Mouse (Mus musculus) right cerebral cortex, adult 2 months (tissue): ENCODE measurements around the gene Ptgis.

Experiments
- DNase-seq, 2 experiments: peaks; one replicate each; pipeline ENCODE4 v3.0.0; 2021 to 2022; ENCODE audit warnings: low spot score in 2 of 2

Ptgis gene

GRCm38 (mm10) chr2:167263040-167263810 is 22.8 kb upstream of the Ptgis start:
- DNase-seq: no peak

DNA sequence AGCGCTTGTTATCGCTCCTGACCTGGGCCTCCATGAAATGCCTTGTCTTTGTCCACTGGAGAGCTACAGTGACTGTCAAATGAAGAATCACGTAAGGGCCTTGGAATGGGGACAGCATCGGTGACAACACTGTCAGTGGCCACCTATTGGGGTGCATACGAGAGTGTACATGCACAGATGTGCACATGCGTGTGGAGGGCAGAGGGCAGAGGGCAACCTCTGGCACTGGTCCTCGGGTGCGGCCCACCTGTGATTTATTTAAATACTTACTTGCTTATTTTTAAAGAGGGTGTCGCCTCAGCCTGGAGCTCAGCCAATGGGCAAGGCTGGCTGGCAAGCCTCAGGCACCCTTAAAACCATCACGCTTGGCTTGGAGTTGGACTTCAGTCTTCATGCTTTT is 22.0 kb upstream of the Ptgis start:
- DNase-seq: no peak

GRCm38 (mm10) chr2:167261106-167261505 is 20.7 kb upstream of the Ptgis start:
- no peak for DNase-seq

GRCm38 (mm10) chr2:167257790-167258189 is 17.4 kb upstream of the Ptgis start:
- no peak for DNase-seq

GRCm38 (mm10) chr2:167254808-167255207 is 14.4 kb upstream of the Ptgis start:
- no peak for DNase-seq

GRCm38 (mm10) chr2:167254185-167254584 is 13.8 kb upstream of the Ptgis start:
- no peak for DNase-seq

GRCm38 (mm10) chr2:167253476-167253875 is 13.1 kb upstream of the Ptgis start:
- DNase-seq: no peak

DNA sequence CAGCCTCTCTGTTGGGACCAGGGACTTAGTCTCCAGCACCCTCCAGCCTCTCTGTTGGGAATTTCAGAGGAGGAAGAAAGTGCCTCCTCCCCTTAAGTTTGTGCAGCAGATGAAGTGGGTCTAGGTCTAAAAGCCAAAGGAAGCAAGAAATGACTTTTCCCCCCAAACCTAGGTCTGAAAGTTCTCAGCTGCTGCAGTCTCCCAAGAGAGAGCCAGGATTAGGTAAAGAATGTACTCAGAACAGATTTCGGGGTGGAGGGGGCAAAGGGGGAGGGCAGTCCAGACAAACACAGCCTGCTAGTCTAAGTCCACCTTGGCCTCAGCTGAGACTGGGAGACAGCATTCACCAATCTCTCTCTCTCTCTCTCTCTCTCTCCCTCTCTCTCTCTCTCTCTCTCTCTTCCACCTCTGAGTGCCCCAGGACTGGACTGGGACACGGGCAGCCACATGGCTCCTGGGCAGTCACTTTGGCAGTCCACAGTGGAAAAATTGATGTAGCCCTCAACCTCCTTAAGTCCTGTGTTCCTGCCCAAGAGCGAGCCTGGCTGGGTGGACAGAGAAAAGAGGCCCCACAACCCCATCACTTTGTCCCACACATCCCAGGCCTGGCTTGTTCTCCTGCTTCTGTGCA is 11.8 kb upstream of the Ptgis start:
- no peak for DNase-seq

GRCm38 (mm10) chr2:167250736-167251337 is 10.4 kb upstream of the Ptgis start:
- DNase-seq: no peak

- no peak for DNase-seq
Observed at GRCm38 (mm10) chr2:167250003-167250735, 9.8 kb upstream of the Ptgis start.

DNA sequence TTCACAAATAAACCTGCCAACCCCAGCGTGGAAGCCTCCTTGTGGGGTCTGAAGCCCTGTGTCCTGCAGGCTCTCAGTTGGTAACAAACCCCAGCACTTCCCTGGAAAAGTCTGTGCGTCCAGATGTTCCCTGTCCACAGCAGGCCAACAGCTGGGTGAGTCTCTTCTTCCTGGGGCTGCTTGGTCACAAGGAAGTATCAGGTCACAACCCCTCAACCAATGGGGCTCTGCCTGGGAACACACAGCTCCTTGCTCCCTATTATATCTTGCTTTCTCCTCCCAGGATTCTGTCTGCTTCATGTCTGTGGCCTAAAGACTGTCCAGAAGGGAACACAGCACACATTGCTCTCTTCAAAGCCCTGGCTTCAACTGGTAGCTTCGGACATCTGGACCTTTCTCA is 9.2 kb upstream of the Ptgis start:
- no peak for DNase-seq

DNA sequence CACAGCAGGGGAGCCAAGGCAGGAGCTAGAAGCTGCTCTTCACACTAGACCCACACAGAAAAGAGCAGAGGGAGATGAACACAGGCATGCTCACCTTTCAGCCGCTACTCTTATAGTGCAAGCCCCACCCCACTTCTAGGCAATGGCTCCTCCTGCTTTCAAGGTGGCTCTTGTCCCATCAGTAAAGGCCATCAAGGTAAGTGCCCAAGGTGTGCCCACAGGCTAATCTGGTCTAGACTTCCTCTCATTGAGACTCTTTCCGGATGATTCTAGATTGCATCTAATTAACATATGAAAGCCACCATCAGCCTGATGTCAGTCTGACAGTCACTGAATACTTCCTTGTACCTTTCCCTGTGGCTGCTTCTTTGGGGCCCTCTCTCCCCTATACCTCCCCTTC is 7.4 kb upstream of the Ptgis start:
- no peak for DNase-seq

DNA sequence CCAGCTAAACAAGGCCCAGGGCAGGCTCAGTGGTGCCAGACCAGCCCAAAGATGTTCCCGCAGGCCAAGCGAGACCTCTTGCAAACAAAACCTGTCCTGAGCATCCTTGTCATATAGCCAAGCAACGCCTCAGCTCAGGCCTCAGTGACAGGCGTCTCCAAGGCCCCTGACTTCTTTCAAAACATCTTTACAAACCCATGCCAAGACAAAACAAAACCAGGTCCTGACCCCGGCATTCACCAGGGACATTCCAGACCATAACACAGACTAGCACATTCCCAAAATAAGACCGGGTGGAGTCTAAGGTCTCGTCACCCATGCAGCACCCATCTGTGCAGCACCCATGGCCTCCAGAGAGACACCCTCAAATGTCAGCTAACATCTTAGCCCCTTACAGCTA is 6.3 kb upstream of the Ptgis start:
- DNase-seq: no peak

- DNase-seq: no peak
Observed at GRCm38 (mm10) chr2:167244892-167245291, 4.5 kb upstream of the Ptgis start.

DNA sequence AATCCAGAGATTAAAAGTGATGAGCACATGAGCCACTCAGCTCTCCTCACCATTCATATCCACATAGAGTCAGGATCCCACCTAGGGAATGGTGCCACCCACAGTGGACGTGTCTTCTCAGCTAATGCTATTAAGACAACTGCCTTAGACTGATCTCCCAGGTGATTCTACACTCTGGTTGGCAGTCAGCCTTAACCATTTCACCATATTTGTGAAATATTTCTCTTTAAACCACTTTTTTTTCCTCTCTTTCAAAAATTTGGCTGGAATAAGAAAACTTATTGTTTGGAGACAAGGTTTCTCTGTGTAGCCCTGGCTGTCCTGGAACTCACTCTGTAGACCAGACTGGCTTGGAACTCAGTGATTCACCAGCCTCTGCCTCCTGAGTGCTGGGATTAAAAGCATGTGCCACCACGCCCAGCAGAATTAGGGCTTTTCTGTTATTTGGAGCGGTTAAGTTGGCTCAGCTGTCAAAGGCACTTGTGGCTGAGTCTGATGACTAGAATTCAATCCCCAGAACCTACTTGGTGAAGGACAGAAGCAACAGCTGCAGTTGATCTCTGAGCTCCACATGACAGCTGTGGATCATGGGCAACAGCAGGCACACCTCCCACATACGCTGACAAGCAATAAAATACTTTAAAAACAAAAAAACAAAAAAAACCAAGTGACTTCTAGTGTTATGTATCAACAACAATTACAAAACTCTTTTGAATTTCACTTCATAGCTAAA is 3.6 kb upstream of the Ptgis start:
- DNase-seq: no peak

DNA sequence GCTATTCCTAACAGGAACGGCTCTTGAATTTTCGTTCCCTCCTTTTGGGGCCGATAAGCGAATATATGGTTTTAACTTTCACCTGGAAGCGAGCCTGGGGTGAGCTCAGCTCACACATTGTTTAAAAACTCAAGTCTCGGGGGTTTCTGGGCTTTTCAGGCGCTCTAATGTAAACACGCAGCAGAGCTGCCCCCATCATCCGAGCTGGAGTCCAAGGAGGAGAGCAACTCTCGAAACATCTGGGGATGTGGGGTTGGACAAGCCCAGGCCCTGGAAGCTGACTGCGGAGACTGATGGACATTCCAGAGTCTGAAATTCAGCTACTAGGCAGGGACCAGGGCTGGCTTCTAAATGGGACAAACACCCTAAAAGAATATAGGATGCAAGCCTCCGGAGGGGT is 1.1 kb downstream of the Ptgis start:
- DNase-seq: no peak

- DNase-seq: no peak
Observed at GRCm38 (mm10) chr2:167237224-167237623, 3.2 kb downstream of the Ptgis start.

- no peak for DNase-seq
Observed at GRCm38 (mm10) chr2:167236174-167236573, 4.2 kb downstream of the Ptgis start.

GRCm38 (mm10) chr2:167235338-167236018 is 4.9 kb downstream of the Ptgis start:
- DNase-seq: no peak

DNA sequence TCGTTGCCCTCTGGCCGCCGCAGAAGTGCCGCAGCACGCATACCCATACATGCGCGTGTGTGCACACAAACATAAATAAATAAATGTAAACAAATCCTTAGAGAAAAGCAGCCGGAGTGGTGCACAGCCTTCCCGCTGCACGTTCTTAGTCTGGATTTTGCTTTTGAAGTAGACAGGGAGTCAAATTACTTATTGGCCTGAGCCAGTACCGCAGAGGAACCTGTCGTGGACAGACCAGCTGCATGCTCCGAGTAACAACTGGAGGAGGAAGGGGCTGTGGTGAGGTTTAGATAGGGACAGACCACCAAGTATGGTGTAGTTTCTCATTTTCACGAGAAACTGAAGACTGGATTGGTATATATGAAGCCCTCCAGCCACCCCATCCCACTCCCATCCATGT is 6.6 kb downstream of the Ptgis start:
- DNase-seq: no peak

DNA sequence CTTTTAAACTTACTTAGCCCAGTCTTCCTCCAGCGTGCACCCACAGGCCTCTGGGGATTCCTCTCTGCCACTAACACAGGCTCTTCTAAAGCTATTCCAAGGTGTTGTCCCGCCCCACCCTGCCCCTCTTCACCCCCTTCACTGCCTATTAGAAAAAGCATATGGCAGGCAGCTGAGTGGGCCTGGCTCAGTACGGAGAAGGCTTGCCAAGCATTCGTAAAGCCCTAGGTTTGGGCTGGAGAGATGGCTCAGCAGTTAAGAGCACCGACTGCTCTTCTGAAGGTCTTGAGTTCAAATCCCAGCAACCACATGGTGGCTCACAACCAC is 7.4 kb downstream of the Ptgis start:
- no peak for DNase-seq
